Mouse (Mus musculus) left cerebral cortex, postnatal 4 days (tissue): ENCODE results near the gene Cacna1i. TPM values are rescaled to one million over a fixed set of nuclear protein-coding genes. Genes with fewer than 3 reads are reported as not detected.

Experiments used
- DNase-seq: peaks from one replicate; pipeline ENCODE4 v3.0.0-alpha.2; 2022
- intact Hi-C: fragments of 180-260 bp; cut with DNase I; formaldehyde crosslinking; loops from one replicate; pipeline ENCODE4 v1.15.1; 2025
- total RNA-seq, 2 experiments: library from RNA; stranded (reverse); gene quantifications; 2 replicates each; pipeline ENCODE4 v1.2.3; 2021

The Cacna1i gene
- 10 to 100 TPM; 43.3 to 44.4 TPM for total RNA-seq

GRCm38 (mm10) chr15:80286851-80287415, at the start of gene Cacna1i:
Cacna1i (plus strand) TSS chr15:80287238.
- intact Hi-C loops = loop anchor here (5.0 kb wide), 1 partner anchor 330 kb away; no protein-coding TSS in a partner anchor
- no peak for DNase-seq

- DNase-seq = no peak
- intact Hi-C loops = no loop called here
Observed at GRCm38 (mm10) chr15:80248135-80248534, 38.9 kb upstream of the Cacna1i start.

- DNase-seq = no peak
- intact Hi-C loops = no loop called here
Observed at GRCm38 (mm10) chr15:80248596-80248995, 38.4 kb upstream of the Cacna1i start.

GRCm38 (mm10) chr15:80249672-80250071, 37.4 kb upstream of the Cacna1i start:
- intact Hi-C loops = no loop called here
- DNase-seq = no peak

GRCm38 (mm10) chr15:80250586-80250985, 36.5 kb upstream of the Cacna1i start:
- DNase-seq = no peak
- intact Hi-C loops = no loop called here

- DNase-seq = no peak
- intact Hi-C loops = no loop called here
Observed at GRCm38 (mm10) chr15:80253530-80253929, 33.5 kb upstream of the Cacna1i start.

- DNase-seq = peak; percentile 27
- intact Hi-C loops = no loop called here
Observed at GRCm38 (mm10) chr15:80254207-80254606, 32.8 kb upstream of the Cacna1i start.

- intact Hi-C loops = no loop called here
- DNase-seq = peak; percentile 99
Observed at GRCm38 (mm10) chr15:80254847-80255645, 32.0 kb upstream of the Cacna1i start, which contains the start of gene Atf4. Atf4 (plus strand) TSS chr15:80255184.

- intact Hi-C loops = no loop called here
- DNase-seq = peak; percentile 90
Observed at GRCm38 (mm10) chr15:80255646-80256121, 31.4 kb upstream of the Cacna1i start.

- intact Hi-C loops = no loop called here
- DNase-seq = no peak
Observed at GRCm38 (mm10) chr15:80256242-80256641, 30.8 kb upstream of the Cacna1i start.

- intact Hi-C loops = no loop called here
- DNase-seq = no peak
Observed at GRCm38 (mm10) chr15:80256656-80257601, 30.1 kb upstream of the Cacna1i start.

GRCm38 (mm10) chr15:80257602-80258239, 29.3 kb upstream of the Cacna1i start:
- intact Hi-C loops = no loop called here
- no peak for DNase-seq

GRCm38 (mm10) chr15:80258240-80259170, 28.5 kb upstream of the Cacna1i start:
- intact Hi-C loops = no loop called here
- no peak for DNase-seq

GRCm38 (mm10) chr15:80259406-80260045, 27.5 kb upstream of the Cacna1i start:
- intact Hi-C loops = no loop called here

GRCm38 (mm10) chr15:80260677-80261076, 26.4 kb upstream of the Cacna1i start:
- intact Hi-C loops = no loop called here
- DNase-seq = peak; percentile 89

More at GRCm38 (mm10) chr15:80259406-80260045, 27.5 kb upstream of the Cacna1i start:
- DNase-seq = no peak

- intact Hi-C loops = no loop called here
Observed at GRCm38 (mm10) chr15:80261100-80261499, 25.9 kb upstream of the Cacna1i start.

GRCm38 (mm10) chr15:80263610-80264575, 23.1 kb upstream of the Cacna1i start, which contains the start of gene Rps19bp1:
Rps19bp1 (minus strand) TSS chr15:80264315.
- intact Hi-C loops = no loop called here
- DNase-seq = peak; percentile 88

More at GRCm38 (mm10) chr15:80261100-80261499, 25.9 kb upstream of the Cacna1i start:
- DNase-seq = no peak
